Mouse (Mus musculus): ENCODE measurements at regions not wholly inside any gene's neighbourhood (a gene's known extent, or its start where the extent isn't known, plus 50 kb on each side); places are given as distances from the start of the nearest gene placed in this dataset.

- TF ChIP-seq HCFC1 (IDR thresholded peaks at IDR 0.05; ENCODE audit: borderline replicate concordance, insufficient read depth, low read length) (no peak), CHD2 (IDR thresholded peaks at IDR 0.05; ENCODE audit: low read depth, low read length) (no peak), ZNF384 (IDR thresholded peaks at IDR 0.05; ENCODE audit: low read depth, low read length) (no peak)
Measured at GRCm38 (mm10) chr6:75643581-75644362, 853.8 kb downstream of the Gm9008 start.
